Mouse (Mus musculus): ENCODE measurements at regions not wholly inside any gene's neighbourhood (a gene's known extent, or its start where the extent isn't known, plus 50 kb on each side); places are given as distances from the start of the nearest gene placed in this dataset.

DNA sequence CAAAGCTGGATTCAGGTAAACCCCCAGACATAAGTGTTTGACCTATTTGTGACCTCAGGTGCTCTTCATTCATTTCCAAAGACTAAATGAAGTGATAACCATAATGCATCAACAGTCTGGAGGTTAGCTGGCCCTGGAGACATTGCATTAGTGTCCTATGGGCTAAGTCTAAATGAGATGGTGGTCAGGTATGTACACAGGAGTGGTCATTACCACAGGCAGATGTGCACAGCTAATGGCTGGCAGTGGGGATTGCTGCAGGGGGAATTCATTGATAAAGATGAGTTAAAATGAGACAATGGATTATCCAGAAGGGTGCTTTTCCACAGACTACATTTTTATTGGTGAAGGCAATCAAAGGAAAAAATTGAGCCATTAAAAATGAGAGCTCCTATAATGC lies 114.2 kb upstream of the Fam92a start:
- H3K4me2 ChIP-seq: no peak overlapping the region
- 0 out of 2 replicates have a peak, but pooled peaks cover 2% of the 10 kb centered on the region for H3K9me3 ChIP-seq (replicated peaks; ENCODE audit: control insufficient read depth, low read length)
- H3K4me1 ChIP-seq (ENCODE audit: control insufficient read depth, insufficient read depth, low read length): no peaks in the 10 kb centered on the region
- ATAC-seq (replicated peaks; ENCODE audit: insufficient number of reproducible peaks, low FRiP score, low TSS enrichment): no peak
- H3K36me3 ChIP-seq (ENCODE audit: control insufficient read depth, insufficient read depth, low read length): no peaks in the 10 kb centered on the region
- H3K27me3 ChIP-seq (ENCODE audit: control insufficient read depth, insufficient read depth, low read length): no peaks in the 10 kb centered on the region
- no peak overlapping the region for H3K4me3 ChIP-seq (ENCODE audit: low read depth, low read length)
- no peak overlapping the region for H3K9ac ChIP-seq (ENCODE audit: low read depth, low read length)
- H3K27ac ChIP-seq (ENCODE audit: low read depth, low read length): no peak overlapping the region

DNA sequence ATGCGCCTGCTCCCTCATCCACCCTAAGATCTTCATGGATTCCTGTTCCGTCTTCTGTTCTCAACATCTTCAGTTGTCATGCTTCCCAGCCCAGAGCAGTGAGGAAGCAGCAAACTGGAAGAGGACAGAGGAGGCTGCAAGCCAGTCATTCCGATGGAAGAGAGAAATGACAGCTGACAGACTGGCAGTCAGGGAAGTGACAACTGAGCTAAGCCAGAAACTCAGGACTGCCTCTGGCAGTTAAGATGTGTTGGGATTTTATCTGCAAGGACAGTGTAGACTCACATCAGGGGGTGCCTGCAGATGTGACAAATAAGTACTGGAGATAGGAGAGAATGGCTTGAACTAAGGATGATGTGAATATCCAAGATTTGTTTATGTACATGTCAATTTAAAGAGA lies 106.1 kb upstream of the Fam92a start:
- H3K27ac ChIP-seq (ENCODE audit: low read depth, low read length): 0 out of 2 replicates have a peak overlapping the region, but pooled peaks have one; percentile 54
- ATAC-seq (replicated peaks; ENCODE audit: insufficient number of reproducible peaks, low FRiP score, low TSS enrichment): peak; percentile 55; the same call in 1 of the 2 replicates
- WGBS (ENCODE audit: insufficient replicate concordance): 20% methylated on average over 3 of the region's 3 CpGs

DNA sequence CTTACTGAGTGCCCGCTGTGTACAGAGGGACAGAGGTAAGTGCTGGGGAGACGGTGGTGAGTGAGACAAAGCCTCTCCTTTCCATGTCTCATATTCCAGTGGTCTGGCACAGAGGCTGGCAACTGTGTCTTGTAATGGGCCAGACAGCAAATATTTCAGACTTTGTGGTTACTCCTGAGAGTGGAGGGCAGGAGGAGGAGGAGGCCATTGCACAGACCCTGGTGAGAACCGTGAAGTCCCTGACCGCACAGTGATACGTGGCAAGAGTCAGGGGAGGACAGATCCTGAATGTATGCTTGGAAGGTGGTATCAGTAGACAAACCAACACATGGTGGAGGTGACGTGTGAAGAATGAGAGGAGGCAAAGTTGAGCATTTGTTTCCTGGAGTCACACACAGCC lies 101.6 kb upstream of the Fam92a start:
- Histone ChIP-seq H3K4me2 (no peak overlapping the region), H3K9ac (ENCODE audit: low read depth, low read length) (no peak overlapping the region), H3K27me3 (ENCODE audit: control insufficient read depth, insufficient read depth, low read length) (no peaks in the 10 kb centered on the region), H3K9me3 (replicated peaks; ENCODE audit: control insufficient read depth, low read length) (no peaks in the 10 kb centered on the region), H3K4me3 (ENCODE audit: low read depth, low read length) (no peak overlapping the region), H3K4me1 (ENCODE audit: control insufficient read depth, insufficient read depth, low read length) (peaks cover 4% of the 10 kb centered on the region), H3K36me3 (ENCODE audit: control insufficient read depth, insufficient read depth, low read length) (no peaks in the 10 kb centered on the region), H3K27ac (ENCODE audit: low read depth, low read length) (no peak overlapping the region)
- 65% methylated on average over 6 of the region's 6 CpGs for WGBS (ENCODE audit: insufficient replicate concordance)
- no peak for ATAC-seq (replicated peaks; ENCODE audit: insufficient number of reproducible peaks, low FRiP score, low TSS enrichment)

More for the DNA sequence above, 106.1 kb upstream of the Fam92a start:
- Histone ChIP-seq H3K4me3 (ENCODE audit: low read depth, low read length) (no peak overlapping the region), H3K9me3 (replicated peaks; ENCODE audit: control insufficient read depth, low read length) (no peaks in the 10 kb centered on the region), H3K4me2 (no peak overlapping the region), H3K27me3 (ENCODE audit: control insufficient read depth, insufficient read depth, low read length) (no peaks in the 10 kb centered on the region), H3K4me1 (ENCODE audit: control insufficient read depth, insufficient read depth, low read length) (peaks cover 4% of the 10 kb centered on the region), H3K36me3 (ENCODE audit: control insufficient read depth, insufficient read depth, low read length) (no peaks in the 10 kb centered on the region), H3K9ac (ENCODE audit: low read depth, low read length) (no peak overlapping the region)

DNA sequence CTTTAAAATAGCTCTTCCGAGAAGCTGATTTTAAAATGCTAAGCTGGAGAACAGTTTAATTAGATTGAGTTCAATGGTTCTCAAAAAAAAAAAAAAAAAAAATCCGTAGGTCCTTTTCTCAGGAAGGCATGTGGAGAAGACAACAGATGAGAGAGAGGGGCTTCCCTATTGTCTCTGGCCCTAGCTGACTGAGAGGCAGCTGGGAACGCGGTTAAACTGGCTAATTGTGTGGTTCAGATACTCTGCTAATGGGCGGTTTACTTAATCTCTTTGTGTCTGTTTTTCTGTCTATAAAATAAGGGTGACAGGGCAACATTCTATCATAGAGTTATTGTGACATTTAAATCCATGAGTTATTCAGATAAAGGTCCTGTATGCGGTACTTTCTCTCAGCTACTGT lies 101.1 kb upstream of the Fam92a start:
- ATAC-seq (replicated peaks; ENCODE audit: insufficient number of reproducible peaks, low FRiP score, low TSS enrichment): no peak
- Histone ChIP-seq H3K4me3 (ENCODE audit: low read depth, low read length) (no peak overlapping the region), H3K9ac (ENCODE audit: low read depth, low read length) (no peak overlapping the region), H3K27ac (ENCODE audit: low read depth, low read length) (no peak overlapping the region), H3K36me3 (ENCODE audit: control insufficient read depth, insufficient read depth, low read length) (no peaks in the 10 kb centered on the region), H3K27me3 (ENCODE audit: control insufficient read depth, insufficient read depth, low read length) (no peaks in the 10 kb centered on the region), H3K9me3 (replicated peaks; ENCODE audit: control insufficient read depth, low read length) (no peaks in the 10 kb centered on the region), H3K4me1 (ENCODE audit: control insufficient read depth, insufficient read depth, low read length) (peaks cover under 1% of the 10 kb centered on the region), H3K4me2 (no peak overlapping the region)
- WGBS (ENCODE audit: insufficient replicate concordance): 71% methylated on average over 6 of the region's 6 CpGs

GRCm38 (mm10) chr4:12272378-12272777 lies 100.6 kb upstream of the Fam92a start:
- H3K4me1 ChIP-seq (ENCODE audit: control insufficient read depth, insufficient read depth, low read length): no peaks in the 10 kb centered on the region; the same call in none of the 2 replicates
- no peaks in the 10 kb centered on the region for H3K36me3 ChIP-seq (ENCODE audit: control insufficient read depth, insufficient read depth, low read length)
- H3K9me3 ChIP-seq (replicated peaks; ENCODE audit: control insufficient read depth, low read length): no peaks in the 10 kb centered on the region
- no peak overlapping the region for H3K4me3 ChIP-seq (ENCODE audit: low read depth, low read length)
- H3K9ac ChIP-seq (ENCODE audit: low read depth, low read length): no peak overlapping the region
- WGBS (ENCODE audit: insufficient replicate concordance): 82% methylated on average over 6 of the region's 6 CpGs
- H3K4me2 ChIP-seq: no peak overlapping the region
- ATAC-seq (replicated peaks; ENCODE audit: insufficient number of reproducible peaks, low FRiP score, low TSS enrichment): no peak
- H3K27ac ChIP-seq (ENCODE audit: low read depth, low read length): no peak overlapping the region
- H3K27me3 ChIP-seq (ENCODE audit: control insufficient read depth, insufficient read depth, low read length): no peaks in the 10 kb centered on the region

GRCm38 (mm10) chr4:12263746-12264145 lies 91.9 kb upstream of the Fam92a start:
- no peak overlapping the region for H3K4me2 ChIP-seq
- H3K27ac ChIP-seq (ENCODE audit: low read depth, low read length): no peak overlapping the region
- no peak for ATAC-seq (replicated peaks; ENCODE audit: insufficient number of reproducible peaks, low FRiP score, low TSS enrichment)
- H3K9ac ChIP-seq (ENCODE audit: low read depth, low read length): no peak overlapping the region
- H3K9me3 ChIP-seq (replicated peaks; ENCODE audit: control insufficient read depth, low read length): no peaks in the 10 kb centered on the region
- H3K36me3 ChIP-seq (ENCODE audit: control insufficient read depth, insufficient read depth, low read length): no peaks in the 10 kb centered on the region
- H3K4me3 ChIP-seq (ENCODE audit: low read depth, low read length): no peak overlapping the region
- no peaks in the 10 kb centered on the region for H3K4me1 ChIP-seq (ENCODE audit: control insufficient read depth, insufficient read depth, low read length)
- H3K27me3 ChIP-seq (ENCODE audit: control insufficient read depth, insufficient read depth, low read length): no peaks in the 10 kb centered on the region

DNA sequence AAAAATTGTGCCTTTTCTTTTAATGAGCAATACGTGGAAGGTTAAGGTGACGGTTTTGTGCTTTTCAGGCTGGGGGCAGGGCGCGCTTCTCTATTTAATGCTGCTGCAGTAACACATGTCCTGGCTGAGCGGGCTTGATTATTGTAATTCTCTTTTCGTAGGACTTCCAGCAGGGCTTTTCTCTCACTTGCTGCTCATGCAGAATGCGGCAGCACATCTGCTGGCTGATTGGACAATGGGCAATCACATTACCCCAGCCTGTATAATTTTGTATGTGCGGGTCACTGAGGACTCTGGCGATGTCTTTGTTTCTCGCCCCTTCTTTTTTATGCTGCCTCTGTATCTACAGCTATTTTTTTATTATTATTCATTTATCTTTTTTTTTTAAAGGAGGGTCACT lies 91.4 kb upstream of the Fam92a start:
- ATAC-seq (replicated peaks; ENCODE audit: insufficient number of reproducible peaks, low FRiP score, low TSS enrichment): no peak
- 84% methylated on average over 10 of the region's 10 CpGs for WGBS (ENCODE audit: insufficient replicate concordance)
- H3K4me1 ChIP-seq (ENCODE audit: control insufficient read depth, insufficient read depth, low read length): no peaks in the 10 kb centered on the region
- no peak overlapping the region for H3K9ac ChIP-seq (ENCODE audit: low read depth, low read length)
- no peak overlapping the region for H3K4me2 ChIP-seq
- H3K27ac ChIP-seq (ENCODE audit: low read depth, low read length): no peak overlapping the region
- no peak overlapping the region for H3K4me3 ChIP-seq (ENCODE audit: low read depth, low read length)
- no peaks in the 10 kb centered on the region for H3K36me3 ChIP-seq (ENCODE audit: control insufficient read depth, insufficient read depth, low read length)
- H3K27me3 ChIP-seq (ENCODE audit: control insufficient read depth, insufficient read depth, low read length): no peaks in the 10 kb centered on the region
- no peaks in the 10 kb centered on the region for H3K9me3 ChIP-seq (replicated peaks; ENCODE audit: control insufficient read depth, low read length)

DNA sequence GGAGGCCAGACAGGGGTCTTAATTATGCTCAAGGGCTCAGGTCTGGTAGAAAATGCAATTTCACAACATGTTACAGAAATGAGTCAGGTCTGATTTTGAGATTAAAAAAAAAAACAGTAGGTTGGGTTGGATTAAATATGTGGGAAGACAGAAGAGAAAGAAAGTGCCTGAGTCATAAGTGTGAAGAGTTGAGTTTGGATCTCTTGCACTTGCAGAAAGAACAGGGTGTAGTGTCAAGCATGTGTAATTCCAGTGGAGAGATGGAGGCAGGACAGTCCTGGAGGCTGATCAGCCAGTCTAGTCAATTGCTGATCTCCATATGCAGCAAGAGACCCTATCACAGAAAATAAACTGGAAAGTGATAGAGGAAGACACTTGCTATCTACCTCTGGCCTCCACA lies 76.2 kb upstream of the Fam92a start:
- no peaks in the 10 kb centered on the region for H3K36me3 ChIP-seq (ENCODE audit: control insufficient read depth, insufficient read depth, low read length)
- H3K4me3 ChIP-seq (ENCODE audit: low read depth, low read length): no peak overlapping the region
- ATAC-seq (replicated peaks; ENCODE audit: insufficient number of reproducible peaks, low FRiP score, low TSS enrichment): no peak
- no peak overlapping the region for H3K27ac ChIP-seq (ENCODE audit: low read depth, low read length)
- H3K9me3 ChIP-seq (replicated peaks; ENCODE audit: control insufficient read depth, low read length): no peaks in the 10 kb centered on the region
- H3K27me3 ChIP-seq (ENCODE audit: control insufficient read depth, insufficient read depth, low read length): no peaks in the 10 kb centered on the region
- no peak overlapping the region for H3K9ac ChIP-seq (ENCODE audit: low read depth, low read length)
- H3K4me1 ChIP-seq (ENCODE audit: control insufficient read depth, insufficient read depth, low read length): no peaks in the 10 kb centered on the region
- no peak overlapping the region for H3K4me2 ChIP-seq

- H3K4me1 ChIP-seq (ENCODE audit: control insufficient read depth, insufficient read depth, low read length): no peaks in the 10 kb centered on the region
- H3K9ac ChIP-seq (ENCODE audit: low read depth, low read length): no peak overlapping the region
- H3K27ac ChIP-seq (ENCODE audit: low read depth, low read length): no peak overlapping the region
- no peaks in the 10 kb centered on the region for H3K36me3 ChIP-seq (ENCODE audit: control insufficient read depth, insufficient read depth, low read length)
- H3K4me2 ChIP-seq: no peak overlapping the region
- H3K9me3 ChIP-seq (replicated peaks; ENCODE audit: control insufficient read depth, low read length): no peaks in the 10 kb centered on the region
- no peaks in the 10 kb centered on the region for H3K27me3 ChIP-seq (ENCODE audit: control insufficient read depth, insufficient read depth, low read length)
- no peak overlapping the region for H3K4me3 ChIP-seq (ENCODE audit: low read depth, low read length)
- ATAC-seq (replicated peaks; ENCODE audit: insufficient number of reproducible peaks, low FRiP score, low TSS enrichment): no peak
- WGBS (ENCODE audit: insufficient replicate concordance): 75% methylated on average over 4 of the region's 4 CpGs
Observed at GRCm38 (mm10) chr4:12246595-12246994, 74.8 kb upstream of the Fam92a start.
